Mouse (Mus musculus): ENCODE data around the gene Clec4n.
"Not testable (repeated sequence)": the region's sequence is repeated elsewhere in the genome, so short reads cannot be mapped to it uniquely, and the experiment has no call there.

The Clec4n gene

GRCm38 (mm10) chr6:123229644-123230043, at the start of gene Clec4n:
TSS of gene Clec4n (plus strand) at chr6:123229843.
- no peak for DNase-seq (ENCODE audit: low read depth)

- DNase-seq (ENCODE audit: low read depth) = not testable (repeated sequence)
Observed at GRCm38 (mm10) chr6:123184862-123185261, 44.8 kb upstream of the Clec4n start.

GRCm38 (mm10) chr6:123207187-123208076, 22.2 kb upstream of the Clec4n start:
- DNase-seq (ENCODE audit: low read depth) = no peak

- DNase-seq (ENCODE audit: low read depth) = not testable (repeated sequence)
Observed at GRCm38 (mm10) chr6:123208077-123208439, 21.6 kb upstream of the Clec4n start.

- no peak for DNase-seq (ENCODE audit: low read depth)
Observed at GRCm38 (mm10) chr6:123211726-123212125, 17.9 kb upstream of the Clec4n start.

GRCm38 (mm10) chr6:123227519-123228166, 2.0 kb upstream of the Clec4n start:
- DNase-seq (ENCODE audit: low read depth) = no peak

GRCm38 (mm10) chr6:123231149-123231548, 1.5 kb downstream of the Clec4n start:
- DNase-seq (ENCODE audit: low read depth) = no peak

- no peak for DNase-seq (ENCODE audit: low read depth)
Observed at GRCm38 (mm10) chr6:123237582-123237981, 7.9 kb downstream of the Clec4n start.

GRCm38 (mm10) chr6:123244201-123244600, 14.6 kb downstream of the Clec4n start:
- no peak for DNase-seq (ENCODE audit: low read depth)

GRCm38 (mm10) chr6:123248862-123249261, 19.2 kb downstream of the Clec4n start:
- not testable (repeated sequence) for DNase-seq (ENCODE audit: low read depth)

- no peak for DNase-seq (ENCODE audit: low read depth)
Observed at GRCm38 (mm10) chr6:123252735-123253134, 23.1 kb downstream of the Clec4n start.

GRCm38 (mm10) chr6:123258946-123259345, 29.3 kb downstream of the Clec4n start:
- no peak for DNase-seq (ENCODE audit: low read depth)

GRCm38 (mm10) chr6:123259889-123260603, 30.4 kb downstream of the Clec4n start:
- no peak for DNase-seq (ENCODE audit: low read depth)

- DNase-seq (ENCODE audit: low read depth) = no peak
Observed at GRCm38 (mm10) chr6:123260868-123261267, 31.2 kb downstream of the Clec4n start.

- no peak for DNase-seq (ENCODE audit: low read depth)
Observed at GRCm38 (mm10) chr6:123261555-123262161, 32.0 kb downstream of the Clec4n start, which contains the start of gene Clec4d. TSS of gene Clec4d (plus strand) at chr6:123262111.

- no peak for DNase-seq (ENCODE audit: low read depth)
Observed at GRCm38 (mm10) chr6:123264194-123264593, 34.6 kb downstream of the Clec4n start.

GRCm38 (mm10) chr6:123265809-123266208, 36.2 kb downstream of the Clec4n start:
- no peak for DNase-seq (ENCODE audit: low read depth)

- DNase-seq (ENCODE audit: low read depth) = no peak
Observed at GRCm38 (mm10) chr6:123266945-123267344, 37.3 kb downstream of the Clec4n start.

- no peak for DNase-seq (ENCODE audit: low read depth)
Observed at GRCm38 (mm10) chr6:123279443-123279842, 49.8 kb downstream of the Clec4n start.

GRCm38 (mm10) chr6:123286311-123286710, 56.7 kb downstream of the Clec4n start:
- DNase-seq (ENCODE audit: low read depth) = no peak

GRCm38 (mm10) chr6:123288931-123289330, 59.3 kb downstream of the Clec4n start:
- no peak for DNase-seq (ENCODE audit: low read depth)

GRCm38 (mm10) chr6:123289753-123290152, 60.1 kb downstream of the Clec4n start, which contains the start of gene Clec4e:
TSS of gene Clec4e (minus strand) at chr6:123289870.
- no peak for DNase-seq (ENCODE audit: low read depth)
